Mouse (Mus musculus): ENCODE results near the gene Acsbg1.

DNA sequence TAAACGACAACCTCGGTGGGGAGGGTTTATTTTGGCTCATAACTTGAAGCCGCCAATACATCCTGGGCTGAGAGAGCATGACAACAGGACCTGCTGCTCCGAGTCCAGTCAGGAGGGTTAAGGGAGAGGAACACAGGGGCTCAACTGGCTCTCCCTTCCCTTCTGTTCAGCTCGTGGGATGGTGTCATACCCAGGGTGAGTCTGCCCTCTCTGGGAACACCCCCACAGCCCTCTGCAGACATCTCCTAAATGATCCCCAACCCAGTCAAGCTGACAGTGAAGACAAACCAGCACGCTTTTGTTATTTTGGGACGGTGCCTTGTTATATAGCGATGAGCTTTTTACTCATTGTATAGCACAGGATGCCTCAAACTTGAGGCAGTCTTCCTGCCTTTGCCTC lies 27.8 kb upstream of the Acsbg1 start:
- TF ChIP-seq CTCF (IDR thresholded peaks at IDR 0.05; ENCODE audit: control insufficient read depth, insufficient read depth, insufficient replicate concordance, low read depth, low read length): no peak
- TF ChIP-seq POLR2A (IDR thresholded peaks at IDR 0.05; ENCODE audit: control insufficient read depth, low read depth, low read length): no peak
